Mouse (Mus musculus): ENCODE measurements around the gene Cdk2ap2.

DNA sequence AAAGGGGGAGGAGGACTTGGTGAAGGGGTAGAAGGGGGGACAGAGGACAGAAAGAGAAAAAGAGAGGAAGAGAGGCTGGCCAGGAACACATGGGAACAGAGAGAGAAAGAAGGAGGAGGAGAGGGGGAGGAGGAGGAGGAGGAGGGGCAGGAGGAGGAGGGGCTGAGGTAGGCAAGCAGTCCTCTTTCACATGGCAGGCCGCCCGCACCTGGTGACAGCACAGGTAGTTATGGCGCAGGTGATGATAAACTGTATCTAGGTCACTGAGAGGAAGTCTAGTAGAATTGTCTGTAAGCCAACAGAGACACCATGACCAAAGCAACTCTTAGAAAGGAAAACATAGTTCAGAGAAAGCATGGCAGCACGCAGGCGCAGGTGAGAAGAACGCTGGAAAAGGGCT lies 25.6 kb upstream of the Cdk2ap2 start:
- TF ChIP-seq ZC3H11A (IDR thresholded peaks at IDR 0.05; ENCODE audit: borderline replicate concordance, low read depth, low read length) = no peak
- TF ChIP-seq HCFC1 (IDR thresholded peaks at IDR 0.05; ENCODE audit: borderline replicate concordance, insufficient read depth, low read length) = no peak
- no peak for TF ChIP-seq ZNF384 (IDR thresholded peaks at IDR 0.05; ENCODE audit: low read depth, low read length)
- TF ChIP-seq CHD2 (IDR thresholded peaks at IDR 0.05; ENCODE audit: low read depth, low read length) = no peak

All from ES-E14 (cell line).